Mouse (Mus musculus): ENCODE results near the gene Epb41. TPM values are rescaled to one million over a fixed set of nuclear protein-coding genes. Genes with fewer than 3 reads are reported as not detected.
A peak's percentile ranks its signal among the peaks of the same experiment; 100 is the strongest.

Epb41 gene
- total and polyA plus RNA-seq, 2 experiments from 2014 or later, result 29.4 to 77.1 TPM

DNA sequence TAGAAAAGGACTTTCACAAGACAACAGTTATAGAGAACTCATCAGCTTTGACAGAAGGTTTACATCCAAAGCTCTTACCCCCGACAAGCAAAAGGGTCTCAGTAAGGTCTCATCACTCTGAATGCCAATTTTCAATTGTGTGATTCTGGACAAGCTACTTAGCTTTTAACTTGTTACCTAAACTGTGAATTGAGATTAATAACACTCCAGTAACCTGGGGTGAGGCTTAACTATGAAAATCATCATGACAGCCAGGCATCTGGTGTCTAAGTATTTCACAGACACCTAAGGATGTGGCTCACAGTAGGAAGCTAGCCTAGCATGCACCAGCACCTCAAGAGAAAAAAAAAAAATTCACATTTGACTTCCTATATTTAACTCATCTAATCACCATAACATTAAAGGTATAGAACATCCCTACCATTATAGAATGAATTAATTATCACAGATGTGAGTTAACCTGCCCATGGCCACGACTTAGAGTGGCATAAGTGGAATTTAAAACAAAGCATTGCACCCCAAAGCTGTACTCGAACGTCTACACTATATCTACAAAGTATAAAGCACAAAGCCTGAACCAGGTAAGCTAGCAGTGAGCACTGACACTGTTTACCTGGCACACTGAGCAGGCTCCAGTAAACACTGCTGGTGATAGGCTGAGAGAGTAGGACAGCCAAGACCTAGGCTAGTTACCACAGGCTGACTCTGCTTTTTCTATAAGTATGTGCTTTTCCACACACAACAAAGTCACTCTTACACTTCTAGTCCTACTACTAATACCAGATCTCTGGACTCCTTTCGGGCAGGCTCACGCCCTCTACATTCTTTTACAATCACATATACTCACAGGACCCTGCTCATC lies 33.4 kb downstream of the Epb41 start:
- no peaks in the 10 kb centered on the region for H3K9me3 ChIP-seq (ENCODE audit: low read length)
- no peaks in the 10 kb centered on the region for H3K27me3 ChIP-seq (ENCODE audit: insufficient read depth, low read length)
- peaks cover 2% of the 10 kb centered on the region; the same call in 1 of the 2 replicates for H3K4me1 ChIP-seq (ENCODE audit: insufficient read depth, low read length)
- DNase-seq (ENCODE audit: low spot score), result peak; percentile 27
- H3K4me3 ChIP-seq (ENCODE audit: low read depth, low read length), result no peak overlapping the region
- no peak overlapping the region for H3K9ac ChIP-seq (replicated peaks; ENCODE audit: low read length, poor library complexity, severe bottlenecking)
- H3K36me3 ChIP-seq (ENCODE audit: insufficient read depth, low read length), result no peaks in the 10 kb centered on the region
- TF ChIP-seq CTCF (IDR thresholded peaks at IDR 0.05), result no peak
- H3K4me2 ChIP-seq (ENCODE audit: low read depth, low read length, poor library complexity, severe bottlenecking), result no peak overlapping the region
- H3K27ac ChIP-seq (ENCODE audit: low read depth, low read length), result no peak overlapping the region
- 74% methylated on average over 6 of the region's 6 CpGs for WGBS
- no peak for ATAC-seq (ENCODE audit: low FRiP score)

DNA sequence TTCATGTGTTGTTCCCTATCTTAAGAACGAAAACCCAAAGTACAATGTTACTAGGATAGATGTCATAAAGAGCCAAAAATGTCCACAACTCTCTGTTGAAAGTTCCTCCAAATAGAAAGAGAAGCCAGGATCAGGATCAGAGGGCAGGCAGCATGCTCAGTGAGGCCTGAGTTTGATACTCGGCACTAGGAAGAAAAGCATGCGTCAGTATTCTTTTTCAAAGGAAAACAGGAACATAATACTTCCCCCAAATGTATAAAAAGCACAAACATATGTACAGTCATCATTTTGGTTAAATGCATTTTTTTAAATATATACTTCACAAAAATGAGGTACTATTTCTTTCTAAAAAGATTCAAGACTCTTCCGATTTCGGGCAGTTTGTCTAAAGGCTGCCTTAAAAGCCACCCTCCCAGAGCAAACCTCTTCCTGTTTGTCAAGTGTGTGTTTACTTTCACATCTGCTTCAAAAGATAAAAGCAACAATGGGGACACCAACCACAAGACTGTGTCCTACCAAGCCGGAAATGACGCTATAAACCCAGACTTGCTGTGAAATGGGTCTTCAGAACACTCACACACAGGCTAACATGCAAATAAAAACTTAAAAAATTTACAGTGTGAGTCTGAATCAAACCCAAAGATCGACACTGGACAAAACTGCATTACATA lies 35.0 kb downstream of the Epb41 start:
- 87% methylated on average over 8 of the region's 8 CpGs for WGBS
- H3K36me3 ChIP-seq (ENCODE audit: insufficient read depth, low read length), result no peaks in the 10 kb centered on the region
- H3K27ac ChIP-seq (ENCODE audit: low read depth, low read length), result no peak overlapping the region
- TF ChIP-seq CTCF (IDR thresholded peaks at IDR 0.05), result no peak
- H3K9me3 ChIP-seq (ENCODE audit: low read length), result no peaks in the 10 kb centered on the region
- H3K4me1 ChIP-seq (ENCODE audit: insufficient read depth, low read length), result peaks cover 2% of the 10 kb centered on the region; the same call in 1 of the 2 replicates
- DNase-seq (ENCODE audit: low spot score) (no peak), ATAC-seq (ENCODE audit: low FRiP score) (no peak)
- no peaks in the 10 kb centered on the region for H3K27me3 ChIP-seq (ENCODE audit: insufficient read depth, low read length)
- H3K4me3 ChIP-seq (ENCODE audit: low read depth, low read length), result no peak overlapping the region
- H3K4me2 ChIP-seq (ENCODE audit: low read depth, low read length, poor library complexity, severe bottlenecking), result no peak overlapping the region
- H3K9ac ChIP-seq (replicated peaks; ENCODE audit: low read length, poor library complexity, severe bottlenecking), result no peak overlapping the region

GRCm38 (mm10) chr4:132039521-132039920 lies 35.6 kb downstream of the Epb41 start:
- DNase-seq (ENCODE audit: low spot score) (no peak), ATAC-seq (ENCODE audit: low FRiP score) (no peak)
- Histone ChIP-seq H3K9me3 (ENCODE audit: low read length) (no peaks in the 10 kb centered on the region), H3K4me1 (ENCODE audit: insufficient read depth, low read length) (peaks cover 2% of the 10 kb centered on the region; the same call in 1 of the 2 replicates), H3K27me3 (ENCODE audit: insufficient read depth, low read length) (no peaks in the 10 kb centered on the region), H3K4me3 (ENCODE audit: low read depth, low read length) (no peak overlapping the region), H3K27ac (ENCODE audit: low read depth, low read length) (no peak overlapping the region), H3K36me3 (ENCODE audit: insufficient read depth, low read length) (no peaks in the 10 kb centered on the region), H3K4me2 (ENCODE audit: low read depth, low read length, poor library complexity, severe bottlenecking) (no peak overlapping the region), H3K9ac (replicated peaks; ENCODE audit: low read length, poor library complexity, severe bottlenecking) (no peak overlapping the region)
- WGBS, result 91% methylated on average over 2 of the region's 2 CpGs
- no peak for TF ChIP-seq CTCF (IDR thresholded peaks at IDR 0.05)

GRCm38 (mm10) chr4:132038809-132039208 lies 36.3 kb downstream of the Epb41 start:
- Histone ChIP-seq H3K4me1 (ENCODE audit: insufficient read depth, low read length) (no peaks in the 10 kb centered on the region), H3K9ac (replicated peaks; ENCODE audit: low read length, poor library complexity, severe bottlenecking) (no peak overlapping the region), H3K27ac (ENCODE audit: low read depth, low read length) (no peak overlapping the region), H3K4me2 (ENCODE audit: low read depth, low read length, poor library complexity, severe bottlenecking) (no peak overlapping the region), H3K36me3 (ENCODE audit: insufficient read depth, low read length) (no peaks in the 10 kb centered on the region), H3K4me3 (ENCODE audit: low read depth, low read length) (no peak overlapping the region), H3K27me3 (ENCODE audit: insufficient read depth, low read length) (no peaks in the 10 kb centered on the region), H3K9me3 (ENCODE audit: low read length) (no peaks in the 10 kb centered on the region)
- 61% methylated on average over 2 of the region's 2 CpGs for WGBS
- TF ChIP-seq CTCF (IDR thresholded peaks at IDR 0.05), result no peak
- DNase-seq (ENCODE audit: low spot score) (no peak), ATAC-seq (ENCODE audit: low FRiP score) (no peak)

DNA sequence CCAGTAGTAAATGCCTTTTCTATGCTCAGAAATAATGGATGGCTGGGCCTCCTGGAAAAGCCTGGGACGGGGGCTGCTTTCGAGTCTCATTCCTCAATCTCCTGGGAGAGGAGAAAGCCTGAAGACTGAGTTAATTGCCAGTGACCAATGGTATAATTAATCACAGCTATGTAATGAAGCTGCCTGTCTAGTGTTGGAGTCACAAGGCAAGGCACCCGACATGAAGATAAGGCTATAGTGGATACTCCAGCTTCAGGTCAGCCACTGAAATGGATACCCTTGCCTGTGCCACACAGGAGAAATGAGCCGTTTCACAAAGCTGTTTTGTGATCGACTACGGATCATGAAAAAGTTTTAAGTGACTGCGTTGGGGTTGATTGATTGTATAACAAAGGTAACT lies 37.1 kb downstream of the Epb41 start:
- Histone ChIP-seq H3K4me1 (ENCODE audit: insufficient read depth, low read length) (no peaks in the 10 kb centered on the region), H3K27ac (ENCODE audit: low read depth, low read length) (no peak overlapping the region), H3K4me2 (ENCODE audit: low read depth, low read length, poor library complexity, severe bottlenecking) (no peak overlapping the region), H3K27me3 (ENCODE audit: insufficient read depth, low read length) (no peaks in the 10 kb centered on the region), H3K9ac (replicated peaks; ENCODE audit: low read length, poor library complexity, severe bottlenecking) (no peak overlapping the region), H3K4me3 (ENCODE audit: low read depth, low read length) (no peak overlapping the region), H3K36me3 (ENCODE audit: insufficient read depth, low read length) (no peaks in the 10 kb centered on the region), H3K9me3 (ENCODE audit: low read length) (no peaks in the 10 kb centered on the region)
- no peak for ATAC-seq (ENCODE audit: low FRiP score)
- TF ChIP-seq CTCF (IDR thresholded peaks at IDR 0.05), result no peak
- no peak for DNase-seq (ENCODE audit: low spot score)
- 61% methylated on average over 7 of the region's 7 CpGs for WGBS

DNA sequence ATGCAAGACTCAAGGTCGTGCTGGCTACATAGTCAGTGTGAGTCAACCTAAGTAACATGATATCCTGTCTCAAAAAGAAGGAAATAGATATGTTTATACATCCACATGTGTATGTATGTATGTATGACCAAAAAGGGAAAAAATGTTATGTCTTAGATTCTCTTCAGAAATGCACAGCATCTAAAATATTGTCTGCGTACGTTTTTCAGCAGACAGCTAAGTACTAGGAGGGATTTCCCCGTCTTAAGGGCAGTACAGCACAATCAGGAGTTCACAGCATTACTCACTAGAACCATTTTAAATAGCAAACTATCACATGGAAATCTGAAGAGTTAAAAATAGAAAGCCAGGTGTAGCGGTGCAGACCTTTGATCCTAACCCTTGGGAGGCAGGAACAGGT lies 38.0 kb downstream of the Epb41 start:
- Histone ChIP-seq H3K4me1 (ENCODE audit: insufficient read depth, low read length) (no peaks in the 10 kb centered on the region), H3K27me3 (ENCODE audit: insufficient read depth, low read length) (no peaks in the 10 kb centered on the region), H3K9me3 (ENCODE audit: low read length) (no peaks in the 10 kb centered on the region), H3K9ac (replicated peaks; ENCODE audit: low read length, poor library complexity, severe bottlenecking) (no peak overlapping the region), H3K27ac (ENCODE audit: low read depth, low read length) (no peak overlapping the region), H3K4me2 (ENCODE audit: low read depth, low read length, poor library complexity, severe bottlenecking) (no peak overlapping the region), H3K36me3 (ENCODE audit: insufficient read depth, low read length) (no peaks in the 10 kb centered on the region), H3K4me3 (ENCODE audit: low read depth, low read length) (no peak overlapping the region)
- ATAC-seq (ENCODE audit: low FRiP score), result no peak
- TF ChIP-seq CTCF (IDR thresholded peaks at IDR 0.05), result no peak
- no peak for DNase-seq (ENCODE audit: low spot score)
- 78% methylated on average over 5 of the region's 5 CpGs for WGBS
